Mouse (Mus musculus) A20 (cell line): ENCODE results near the gene Ttn.
A peak's percentile ranks its signal among the peaks of the same experiment; 100 is the strongest.

Experiments used
- DNase-seq: peaks from one replicate; pipeline ENCODE4 v3.0.0-alpha.2; 2011; ENCODE audit warnings: low read depth, low spot score

Ttn gene

DNA sequence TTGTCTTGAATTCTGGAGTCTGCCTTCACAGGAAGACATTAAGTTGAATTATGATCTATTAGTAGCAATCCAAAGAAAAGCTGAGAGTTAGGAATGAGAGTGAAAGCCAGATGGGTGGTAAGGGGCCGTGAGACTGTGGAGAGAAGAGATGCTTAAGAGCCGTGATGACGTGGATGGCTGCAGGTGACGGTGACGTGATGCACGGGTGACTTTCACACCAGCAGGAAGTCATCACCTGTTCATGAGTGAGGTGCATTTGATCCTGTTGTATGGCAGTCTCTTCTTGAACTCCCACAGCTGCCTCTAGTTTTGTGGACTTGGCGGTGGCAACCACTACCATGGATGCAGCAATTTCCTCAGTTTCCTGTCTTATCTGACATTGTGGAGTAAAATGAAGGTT, 16.8 kb downstream of the Ttn start:
- DNase-seq = no peak

DNA sequence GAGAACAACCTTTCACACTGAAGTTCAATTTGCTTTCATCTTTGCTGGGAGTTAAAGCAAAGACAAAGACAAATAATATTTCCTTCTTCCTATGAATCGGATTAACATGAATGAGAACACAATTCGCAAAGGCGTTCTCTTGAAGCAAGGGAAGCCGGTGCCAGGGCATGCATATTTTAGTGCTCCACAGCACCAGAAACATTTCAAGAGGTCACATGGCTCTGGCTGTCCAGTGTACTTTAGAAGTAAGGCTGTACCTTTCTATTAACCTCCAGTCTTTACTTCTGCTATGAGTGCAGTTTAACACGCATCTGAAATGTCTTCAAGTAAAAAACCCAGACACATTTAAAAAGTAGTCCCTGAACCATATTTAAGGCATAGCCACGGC, 20.3 kb downstream of the Ttn start:
- no peak for DNase-seq

DNA sequence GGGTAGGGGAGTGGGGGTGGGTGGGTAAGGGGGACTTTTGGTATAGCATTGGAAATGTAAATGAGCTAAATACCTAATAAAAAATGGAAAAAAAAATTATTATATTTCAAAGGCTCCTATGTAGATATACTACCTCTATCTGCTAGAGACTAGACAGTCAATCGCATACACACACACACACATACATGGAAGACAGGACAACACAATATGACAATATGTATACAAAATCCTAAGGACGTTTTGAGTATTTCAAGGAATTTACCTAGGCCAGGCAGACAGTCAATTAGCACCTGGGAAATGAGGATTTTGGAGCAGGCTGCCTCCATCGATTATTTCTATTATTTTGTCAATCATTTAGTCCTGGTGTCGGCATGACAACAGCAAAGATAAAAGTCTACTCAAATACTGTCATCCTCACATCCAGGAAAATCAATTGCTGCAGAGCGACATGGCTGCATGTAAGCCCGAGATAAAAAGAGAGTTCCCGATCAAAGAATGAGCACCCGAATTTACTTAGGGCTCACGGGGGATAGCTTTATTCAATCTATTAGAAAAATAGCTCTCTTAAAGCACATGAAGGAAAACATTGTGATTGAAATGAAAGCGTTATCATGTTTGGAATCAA, 20.8 kb downstream of the Ttn start:
- no peak for DNase-seq

DNA sequence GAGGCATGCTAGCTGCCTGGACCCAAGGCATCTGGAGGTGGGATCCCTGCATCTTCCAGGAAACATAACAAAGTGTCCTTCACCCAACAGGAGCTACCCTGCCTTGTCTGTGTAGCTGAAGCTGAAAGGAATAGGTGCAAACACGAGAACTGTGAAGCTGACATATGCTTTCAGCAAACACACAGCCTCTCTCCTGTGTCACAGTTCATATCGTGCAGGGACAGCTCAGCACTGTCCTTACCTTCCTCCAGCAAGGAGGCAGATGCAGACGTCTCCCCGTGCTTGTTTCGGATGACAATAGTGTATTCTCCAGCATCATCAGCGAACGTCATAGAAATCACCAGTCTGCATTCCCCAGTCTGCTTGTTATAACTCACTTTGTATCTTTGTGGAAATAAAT, 32.6 kb downstream of the Ttn start:
- no peak for DNase-seq

DNA sequence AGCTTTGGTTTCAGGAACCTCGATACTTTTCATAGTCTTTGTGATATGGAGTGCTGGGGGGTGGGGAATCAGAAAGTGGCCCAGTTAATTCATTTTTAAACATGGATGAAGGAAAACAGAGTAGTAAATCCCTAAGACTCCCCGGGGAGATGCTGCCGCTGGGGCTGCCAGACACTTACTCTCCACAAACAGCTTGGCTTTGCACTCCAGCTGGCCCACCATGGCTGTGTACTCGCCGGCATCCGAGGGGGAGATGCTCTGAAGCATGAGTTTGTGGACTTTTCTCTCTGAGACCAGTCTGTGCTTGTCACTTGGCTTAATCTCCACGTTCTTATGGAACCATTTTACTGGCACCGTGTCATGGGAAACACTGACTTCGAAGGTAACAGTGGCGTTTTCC, 43.8 kb downstream of the Ttn start:
- no peak for DNase-seq

DNA sequence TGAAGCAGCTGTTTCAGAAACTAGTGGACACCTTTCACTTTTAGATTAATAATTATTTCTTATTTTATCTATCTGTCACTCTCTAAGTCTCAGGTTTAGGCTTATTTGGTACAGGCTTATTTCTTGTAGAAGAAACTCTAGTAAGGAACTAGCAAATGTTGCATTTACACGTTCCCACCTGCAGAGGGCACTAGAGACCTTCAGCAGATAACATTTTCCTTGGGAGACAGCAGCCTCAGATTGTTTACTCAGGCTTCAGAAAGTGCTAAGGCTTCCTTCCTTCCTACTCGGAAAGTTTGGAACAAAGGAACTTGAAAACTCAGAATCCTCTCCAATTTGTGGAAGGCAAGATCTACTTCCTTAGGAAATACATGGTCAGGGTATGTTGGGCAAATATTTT, 52.6 kb downstream of the Ttn start:
- peak; percentile 56 for DNase-seq

DNA sequence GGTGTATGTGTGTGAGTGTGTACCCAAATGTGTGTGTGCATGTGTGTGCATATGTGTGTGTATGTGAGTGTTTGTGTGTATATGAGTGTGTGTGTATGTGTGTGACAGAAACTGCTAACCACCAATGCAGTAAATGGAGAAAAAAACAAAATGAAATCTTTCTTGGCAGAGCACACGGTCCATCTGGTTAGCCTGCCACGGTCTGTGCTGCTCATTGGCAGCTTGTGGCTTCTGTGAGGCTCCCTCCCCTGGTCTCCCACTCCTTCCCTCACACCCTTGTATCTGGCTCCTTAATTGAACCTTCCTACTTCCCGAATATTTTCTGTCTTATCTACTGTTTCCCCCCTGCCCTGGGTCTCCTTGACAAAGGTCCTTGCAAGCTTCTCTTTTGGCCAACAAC, 53.5 kb downstream of the Ttn start:
- DNase-seq = no peak

DNA sequence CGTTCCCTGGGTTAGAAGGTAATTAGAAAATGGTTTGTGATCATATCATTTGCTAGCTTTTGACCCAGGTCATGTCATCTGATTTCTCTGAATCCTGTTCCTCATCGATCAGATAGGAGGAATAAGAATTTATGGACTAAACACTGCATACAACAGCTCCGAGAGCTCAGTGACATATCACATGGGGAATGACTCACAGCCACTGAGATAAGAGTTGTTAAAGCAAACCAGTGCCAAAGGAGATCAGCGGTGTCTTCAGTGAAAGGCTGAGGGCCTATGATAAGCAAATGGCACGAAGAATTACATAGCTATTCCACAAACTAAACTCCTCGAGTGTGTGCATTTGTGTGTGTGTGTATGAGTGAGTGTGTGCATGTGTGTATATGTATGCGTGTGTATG, 54.0 kb downstream of the Ttn start:
- no peak for DNase-seq

DNA sequence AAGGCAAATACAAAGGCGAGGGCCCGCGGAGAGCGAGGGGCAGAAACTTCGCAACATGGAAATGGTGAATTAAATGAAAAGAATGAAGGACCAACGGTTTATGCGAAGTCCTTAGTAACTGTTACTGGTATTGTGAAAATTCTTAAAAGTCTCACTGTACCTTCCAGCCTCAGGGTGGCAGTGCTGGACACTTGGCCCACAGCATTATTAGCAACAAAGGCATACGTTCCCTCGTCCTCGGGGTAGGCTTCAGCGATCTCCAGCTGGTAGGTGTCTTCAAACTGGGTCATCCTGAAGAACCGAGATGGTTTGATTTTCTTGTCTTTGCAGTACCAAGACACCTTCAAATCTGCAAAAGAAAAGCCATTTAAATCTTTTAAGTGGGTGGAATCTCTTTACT, 55.4 kb downstream of the Ttn start:
- DNase-seq = no peak

DNA sequence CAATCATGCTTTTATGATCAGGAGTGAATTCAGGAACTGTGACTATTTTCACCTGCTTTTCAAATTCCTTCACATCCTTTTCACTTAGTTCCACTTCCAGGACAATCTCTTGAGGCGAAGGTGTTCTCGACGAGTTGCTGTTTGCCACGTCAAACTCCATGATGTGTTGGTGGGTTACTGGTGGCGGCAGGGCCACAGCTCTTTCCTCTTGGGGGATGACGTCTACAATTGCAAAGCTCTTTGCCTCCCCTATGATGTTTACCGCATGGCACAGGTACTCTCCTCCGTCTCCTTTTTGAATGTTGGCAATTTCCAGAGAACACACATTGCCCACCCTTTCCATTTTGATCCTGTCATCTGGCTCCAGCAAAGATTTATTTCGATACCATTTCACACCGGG, 67.4 kb downstream of the Ttn start:
- no peak for DNase-seq

DNA sequence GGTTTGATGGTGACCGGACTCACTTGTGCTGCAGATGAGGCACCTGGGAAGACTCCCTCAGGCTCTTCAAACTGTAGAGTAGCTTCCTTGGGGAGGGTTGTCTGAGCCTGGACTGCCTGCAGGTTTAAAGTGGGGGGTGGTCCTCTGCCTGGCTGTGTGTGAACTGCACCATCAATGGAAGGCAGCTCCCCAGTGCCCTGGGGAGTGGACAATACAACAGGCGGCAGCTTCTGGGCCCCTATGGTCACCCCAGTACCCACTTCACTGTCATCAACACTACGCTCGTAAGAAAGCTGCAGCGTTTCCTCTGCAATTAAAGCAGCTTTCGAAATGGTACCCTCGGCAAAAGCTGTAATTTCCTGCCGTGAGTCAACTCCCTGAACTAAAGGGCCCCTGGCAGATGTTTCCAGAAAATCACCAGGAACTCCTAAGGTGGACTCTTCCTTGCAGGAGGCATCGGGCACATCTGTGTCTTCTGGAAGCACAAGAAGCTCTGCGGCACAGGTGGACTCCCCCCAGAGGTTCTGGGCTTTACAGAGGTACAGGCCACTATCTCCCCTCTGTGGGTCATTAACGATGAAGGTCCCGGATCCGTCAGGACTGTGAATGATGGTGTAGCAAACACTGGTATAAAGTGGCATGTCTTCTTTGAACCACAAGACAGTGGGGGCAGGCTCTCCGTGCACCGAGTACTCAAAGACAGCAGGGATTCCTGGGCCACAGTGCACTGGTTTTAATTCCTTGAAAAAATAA, 73.5 kb downstream of the Ttn start:
- no peak for DNase-seq

DNA sequence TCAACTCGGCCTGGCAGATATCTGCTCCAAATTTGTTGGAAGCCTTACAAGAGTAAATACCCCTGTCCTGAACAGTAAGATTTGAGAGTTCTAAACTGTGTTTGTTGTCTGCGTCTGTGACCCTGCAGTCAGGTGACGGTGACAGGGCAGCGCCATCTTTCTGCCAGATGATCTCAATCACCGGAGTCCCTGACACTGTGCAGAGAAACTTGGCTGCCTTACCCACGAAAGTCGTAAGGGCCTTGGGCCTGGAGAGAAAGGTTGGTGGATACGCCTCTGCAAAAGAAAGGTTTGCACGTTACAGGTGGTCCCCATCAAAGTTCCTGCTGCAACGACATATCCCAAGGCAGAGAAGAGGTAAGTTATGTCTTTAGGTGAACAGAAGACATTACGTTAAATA, 79.0 kb downstream of the Ttn start:
- DNase-seq = no peak

DNA sequence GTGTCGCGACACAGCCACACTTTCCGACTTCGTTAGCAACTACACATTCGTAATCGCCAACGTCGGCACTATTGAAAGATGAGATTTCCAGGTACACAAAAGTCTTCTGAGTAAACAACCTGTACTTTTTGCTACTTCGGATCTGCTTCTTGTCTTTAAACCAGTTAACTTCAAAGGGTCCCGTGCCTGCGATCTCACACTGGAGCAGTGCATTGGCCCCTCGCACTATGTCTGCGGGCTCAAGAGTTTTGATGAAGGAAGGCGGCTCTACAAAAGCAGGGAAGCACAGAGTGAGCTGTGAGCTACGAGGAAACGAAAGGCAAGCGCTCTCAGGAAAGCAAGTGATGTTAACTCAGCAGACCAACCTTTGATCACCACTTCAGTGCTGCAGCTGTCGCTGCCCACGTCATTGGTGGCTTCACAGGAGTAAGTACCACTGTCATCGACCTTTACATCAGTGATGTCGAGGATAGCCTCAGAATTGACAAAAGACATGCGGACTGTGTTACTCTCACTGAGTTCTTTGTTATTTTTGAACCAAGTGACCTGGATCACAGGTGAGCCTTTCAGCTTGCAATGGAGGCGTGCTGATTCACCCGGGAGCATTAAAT, 80.8 kb downstream of the Ttn start:
- no peak for DNase-seq

DNA sequence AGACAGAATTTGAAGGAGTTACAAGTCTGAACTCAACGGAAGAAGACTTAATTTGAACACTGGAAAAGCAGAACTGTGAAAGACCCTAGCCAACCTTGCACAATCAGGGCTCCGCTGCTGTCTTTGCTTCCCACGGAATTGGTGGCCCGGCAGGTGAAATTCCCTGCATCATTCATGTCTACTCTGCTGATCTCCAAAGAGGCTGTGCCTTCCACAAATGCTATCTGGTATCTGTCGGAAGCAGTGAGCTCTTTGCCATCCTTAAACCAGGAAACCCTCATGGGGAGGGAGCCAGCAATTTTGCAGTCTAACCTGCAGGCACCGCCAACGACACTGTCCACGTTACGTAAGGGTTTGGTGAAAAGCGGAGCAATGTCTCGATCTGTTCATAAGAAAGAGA, 82.5 kb downstream of the Ttn start:
- no peak for DNase-seq

DNA sequence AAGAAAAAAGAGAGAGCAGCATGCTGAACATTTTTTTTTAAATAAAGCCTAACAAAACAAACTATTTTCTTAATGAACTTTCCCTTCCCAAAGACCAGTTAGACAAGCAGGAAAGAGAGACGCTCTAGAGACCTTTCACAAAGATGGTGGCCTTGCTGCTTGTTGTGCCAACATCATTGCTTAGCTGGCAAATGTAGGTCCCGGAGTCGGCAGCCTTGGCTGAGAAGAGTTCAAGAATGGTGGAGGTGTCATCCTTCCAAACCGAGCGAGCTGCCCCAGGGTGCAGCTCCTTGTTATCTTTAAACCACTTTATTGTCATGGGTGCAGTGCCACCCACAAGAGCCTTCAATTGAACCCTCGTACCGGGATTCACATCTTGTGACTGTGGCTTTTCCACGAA, 85.4 kb downstream of the Ttn start:
- DNase-seq = no peak

DNA sequence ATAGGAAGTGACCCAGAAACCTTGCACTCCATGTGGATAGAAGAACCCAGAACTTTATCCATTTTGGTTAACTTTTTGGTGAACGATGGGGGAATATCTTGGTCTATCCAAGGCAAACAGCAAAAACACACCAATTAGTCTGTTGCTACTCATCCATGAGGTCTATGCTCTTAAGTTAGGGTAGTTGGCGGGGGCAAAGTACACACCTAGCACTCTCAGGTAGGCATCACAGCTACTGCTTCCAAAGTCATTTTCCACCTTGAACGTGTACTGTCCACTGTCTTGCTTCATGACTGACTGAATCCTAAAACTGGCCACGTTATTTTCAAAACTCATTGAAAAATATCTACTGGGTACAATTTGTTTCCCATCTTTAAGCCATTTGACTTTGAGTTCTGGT, 87.0 kb downstream of the Ttn start:
- DNase-seq = no peak

DNA sequence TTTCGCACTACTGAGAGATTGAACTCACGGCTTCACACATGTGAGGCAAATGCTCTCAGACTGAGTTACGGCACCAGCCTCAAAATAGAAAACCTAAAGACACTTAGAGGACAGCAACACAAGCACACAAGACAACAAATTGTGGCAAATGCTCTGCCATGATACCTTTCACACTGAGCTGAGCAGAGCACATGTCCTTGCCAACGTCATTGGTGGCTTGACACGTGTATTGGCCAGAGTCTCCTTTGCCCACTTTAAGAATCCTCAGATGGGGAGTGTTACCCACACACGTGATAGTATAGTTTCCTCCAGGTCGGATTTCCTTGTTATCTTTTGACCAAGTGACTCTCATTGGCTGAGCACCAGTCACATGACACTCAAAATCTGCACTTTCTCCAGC, 93.6 kb downstream of the Ttn start:
- DNase-seq = no peak

DNA sequence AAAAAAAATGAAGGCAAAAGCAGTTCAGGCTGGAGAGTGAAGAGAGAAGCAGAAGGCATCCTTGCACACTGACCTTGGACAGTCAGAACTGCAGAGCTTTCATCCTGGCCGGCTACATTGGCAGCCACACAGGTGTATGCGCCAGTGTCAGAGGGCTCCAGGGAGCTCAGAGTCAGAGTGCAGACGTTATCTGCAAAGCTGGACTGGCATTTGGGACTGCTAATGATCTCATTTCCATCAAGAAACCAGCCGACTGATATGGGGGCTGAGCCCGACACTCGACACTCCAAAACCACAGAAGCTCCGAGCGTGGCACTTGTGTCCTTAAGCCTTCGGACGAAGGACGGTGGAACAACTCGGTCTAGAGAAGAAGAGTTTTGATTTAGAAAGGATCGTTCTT, 96.5 kb downstream of the Ttn start:
- no peak for DNase-seq

DNA sequence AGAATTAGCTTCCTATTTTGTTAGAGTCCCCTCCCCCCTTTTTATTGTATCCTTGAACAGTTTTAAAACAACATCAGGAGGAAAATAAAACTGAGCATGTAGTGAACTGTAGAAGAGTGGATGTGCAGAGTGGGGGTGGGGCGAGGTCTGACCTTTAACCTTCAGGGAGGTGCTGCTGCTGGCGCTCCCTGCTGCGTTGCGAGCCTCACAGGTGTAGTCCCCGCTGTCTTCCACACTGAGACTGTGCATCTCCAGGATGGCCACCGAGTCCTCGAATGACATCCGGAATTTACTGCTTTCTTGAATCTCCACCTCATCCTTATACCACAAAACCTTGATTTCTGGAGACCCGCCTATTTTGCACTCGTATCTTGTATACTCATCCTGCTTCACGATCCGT, 100.9 kb downstream of the Ttn start:
- no peak for DNase-seq

DNA sequence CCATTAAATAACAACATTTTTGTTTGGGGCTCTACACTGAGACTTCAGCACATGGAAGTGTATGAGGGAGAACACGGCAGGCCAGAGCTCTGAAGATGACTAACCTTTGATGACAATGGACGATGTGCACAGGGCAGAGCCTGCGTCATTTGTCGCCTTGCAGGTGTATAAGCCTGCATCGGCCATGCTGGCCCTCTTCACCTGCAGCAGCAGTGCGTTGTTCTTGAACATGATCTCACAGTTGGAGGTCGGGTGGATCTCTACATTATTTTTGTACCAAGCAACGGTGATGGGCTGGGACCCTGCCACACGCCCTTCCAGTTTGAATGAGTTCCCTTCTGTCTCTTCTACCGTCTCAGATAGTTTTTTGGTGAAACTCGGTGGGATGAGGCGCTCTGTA, 106.8 kb downstream of the Ttn start:
- no peak for DNase-seq

DNA sequence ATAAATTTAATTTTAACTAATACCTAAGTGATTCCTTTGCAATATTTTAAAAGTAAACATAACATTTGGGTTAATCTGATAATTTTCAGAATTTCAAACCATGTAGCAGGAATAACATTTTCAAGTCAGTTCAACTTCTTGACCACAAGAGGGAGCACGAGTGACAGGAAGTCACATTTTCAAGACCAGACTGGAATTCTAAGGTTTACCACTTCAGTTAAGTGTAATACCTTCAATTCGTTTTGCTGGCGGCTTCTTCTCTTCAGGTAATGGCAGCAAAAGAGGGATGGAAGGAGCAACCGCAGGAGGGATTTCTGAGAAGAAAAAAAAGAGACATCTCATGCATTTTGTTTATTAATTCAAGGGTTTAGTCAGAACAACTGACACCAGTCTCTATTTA, 115.4 kb downstream of the Ttn start:
- peak; percentile 52 for DNase-seq

DNA sequence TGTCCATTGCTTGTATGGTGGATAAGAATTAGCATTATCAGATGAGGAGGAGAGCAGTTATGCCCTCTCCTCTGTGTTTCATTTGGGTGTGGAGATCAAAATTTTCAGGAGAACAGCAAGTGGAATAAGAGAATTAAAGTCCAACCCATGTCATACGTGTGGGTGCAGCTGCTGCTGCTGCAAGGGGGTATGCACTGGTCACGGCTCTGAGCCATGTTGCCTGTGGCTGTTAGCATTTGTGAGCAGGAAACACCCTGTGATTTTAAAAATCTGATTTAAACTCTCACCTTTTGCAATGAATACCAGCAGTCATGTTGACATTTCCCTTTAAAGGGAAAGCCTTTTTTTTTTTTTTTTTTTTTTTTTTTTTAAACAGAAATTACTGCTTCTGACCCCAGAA, 116.8 kb downstream of the Ttn start:
- no peak for DNase-seq

DNA sequence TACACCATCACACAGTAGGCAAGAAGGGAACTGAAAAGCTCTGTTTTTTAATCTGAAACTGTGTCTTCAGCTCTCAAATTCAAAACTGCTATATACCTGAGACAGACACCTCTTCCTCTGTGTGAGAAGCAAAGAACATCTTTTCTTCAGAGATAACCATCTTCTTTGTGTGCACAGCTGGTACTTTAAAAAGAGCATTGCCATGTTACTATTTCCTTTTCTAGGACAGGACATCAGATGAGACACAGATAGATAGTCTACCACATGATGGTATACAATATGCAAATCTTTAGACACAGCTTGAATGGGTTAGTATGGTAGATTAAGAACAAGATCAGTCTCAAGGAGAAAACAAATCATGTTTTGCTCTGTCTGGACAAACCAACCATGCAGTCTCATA, 121.0 kb downstream of the Ttn start:
- no peak for DNase-seq
